31 mouse cellular contexts compared by ENCODE assay signal in the genomic region with DNA sequence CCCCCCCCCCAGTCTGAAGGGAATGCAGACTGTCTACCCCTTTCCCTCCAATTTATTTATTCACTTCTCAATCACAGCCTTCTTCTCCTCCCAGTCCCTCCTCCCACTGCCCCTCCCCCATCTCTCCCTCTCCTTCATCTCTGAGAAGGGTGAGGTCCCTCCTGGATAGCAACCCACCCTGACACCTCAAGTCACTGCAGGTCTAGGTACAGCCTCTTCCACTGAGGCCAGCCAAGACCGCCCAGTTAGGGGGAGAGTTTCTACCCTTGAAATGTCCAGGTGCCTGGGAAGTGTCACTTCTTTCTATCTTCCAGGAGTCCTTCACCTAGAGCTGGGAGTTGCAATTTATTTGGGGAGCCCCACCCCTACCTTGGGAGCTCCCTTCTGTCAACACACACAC. TPM values are rescaled to one million over a fixed set of nuclear protein-coding genes. Genes with fewer than 3 reads are reported as not detected.
"Had no signal": no experiment of that assay in that cellular context is flagged by ENCODE, and none has a peak within 500 bp of the region (broad histone marks: within the 10 kb centered on the region; RNA-seq: fewer than 3 reads in every experiment).

No protein-coding gene starts in this region.

- H3K36me3 ChIP-seq: heart, embryonic 13.5 days; heart, embryonic 15.5 days; hindbrain, embryonic 10.5 days; hindbrain, embryonic 12.5 days; intestine, embryonic 15.5 days; limb, embryonic 10.5 days; liver, embryonic 13.5 days; liver, embryonic 15.5 days had no signal

- H3K27ac ChIP-seq: gastrocnemius, adult 2 months; heart, adult 2 months; heart, embryonic 13.5 days; heart, embryonic 15.5 days; hindbrain, embryonic 10.5 days; hindbrain, embryonic 12.5 days; hindbrain, embryonic 14.5 days; intestine, embryonic 15.5 days; layer of hippocampus, adult 2 months; left cerebral cortex, adult 2 months; limb, embryonic 10.5 days; limb, embryonic 12.5 days; liver, embryonic 13.5 days; liver, embryonic 15.5 days had no signal

- H3K4me2 ChIP-seq: heart, embryonic 11.5 days; heart, embryonic 15.5 days; hindbrain, embryonic 12.5 days; intestine, embryonic 15.5 days; liver, embryonic 11.5 days; liver, embryonic 13.5 days; liver, embryonic 15.5 days had no signal

- H3K9me3 ChIP-seq: heart, embryonic 13.5 days; heart, embryonic 15.5 days; hindbrain, embryonic 10.5 days; hindbrain, embryonic 12.5 days; intestine, embryonic 15.5 days; limb, embryonic 10.5 days; limb, embryonic 12.5 days; liver, embryonic 13.5 days; liver, embryonic 15.5 days had no signal

- ATAC-seq: hindbrain, embryonic 16.5 days; inflammation-experienced regulatory T-cells, adult 6 months; intestine, embryonic 15.5 days; intestine, postnatal 0 days; liver, postnatal 0 days had no signal

- DNase-seq: gastrocnemius, adult 2 months; gastrocnemius, postnatal 10 days; gastrocnemius, postnatal 25 days; heart, adult 2 months; heart, postnatal 14 days; heart, postnatal 36 days; kidney, adult 18-20 months; kidney, adult 8-10 months; kidney, postnatal 10 days; kidney, postnatal 25 days; kidney, postnatal 4 days; liver; liver, embryonic 13.5 days; liver, postnatal 0 days had no signal

- H3K4me3 ChIP-seq: gastrocnemius, adult 2 months; heart, adult 2 months; heart, embryonic 13.5 days; heart, embryonic 15.5 days; hindbrain, embryonic 10.5 days; hindbrain, embryonic 12.5 days; intestine, embryonic 15.5 days; layer of hippocampus, adult 2 months; limb, embryonic 10.5 days; liver, embryonic 13.5 days; liver, embryonic 15.5 days had no signal

- H3K9ac ChIP-seq: heart, embryonic 13.5 days; heart, embryonic 15.5 days; hindbrain, embryonic 12.5 days; hindbrain, embryonic 14.5 days; intestine, embryonic 15.5 days; limb, embryonic 12.5 days; liver, embryonic 13.5 days; liver, embryonic 15.5 days; liver, postnatal 0 days had no signal

RNA-seq across cellular contexts. Expression of a gene that starts 2.5 kb away (rescaled TPM):
- total RNA-seq: granulocyte monocyte progenitor cell, adult 5-6 weeks had no signal
- polyA plus RNA-seq: inflammation-experienced regulatory T-cells, adult 6 months; liver, postnatal 0 days had no signal
